In the genomic region with DNA sequence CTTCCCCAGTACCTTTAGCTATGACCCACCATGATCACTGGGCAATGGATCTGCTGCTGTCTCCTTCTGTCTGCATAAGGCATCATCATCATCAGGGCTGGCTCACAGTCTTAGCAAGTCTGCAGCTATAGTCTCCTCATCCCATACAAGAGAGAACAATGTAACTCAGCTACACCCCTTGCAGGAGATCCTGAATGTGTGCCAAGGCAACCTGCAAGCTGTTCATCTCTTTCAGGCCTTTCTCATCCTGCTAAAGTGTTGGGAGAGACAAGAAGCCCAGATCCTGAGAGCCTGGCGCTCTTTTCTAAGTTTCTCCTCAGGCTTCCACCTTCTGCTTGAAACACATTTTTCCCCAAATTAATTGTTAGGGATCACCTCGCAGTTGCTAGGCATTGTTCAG, we compare ENCODE assay signal across 17 mouse cellular contexts.
"Had no signal": no experiment of that assay in that cellular context is flagged by ENCODE, and none has a peak within 500 bp of the region (broad histone marks: within the 10 kb centered on the region; RNA-seq: fewer than 3 reads in every experiment).

No protein-coding gene starts in this region.

- H3K36me3 ChIP-seq: liver, embryonic 13.5 days; midbrain, embryonic 12.5 days; midbrain, embryonic 15.5 days; neural tube, embryonic 13.5 days; stomach, embryonic 15.5 days had no signal

- H3K27me3 ChIP-seq: liver, embryonic 13.5 days; midbrain, embryonic 12.5 days; midbrain, embryonic 15.5 days; neural tube, embryonic 13.5 days; stomach, embryonic 15.5 days had no signal

- H3K4me2 ChIP-seq: liver, embryonic 13.5 days; midbrain, embryonic 12.5 days; midbrain, embryonic 15.5 days; neural tube, embryonic 13.5 days; stomach, embryonic 15.5 days had no signal

- DNase-seq: kidney, postnatal 25 days; layer of hippocampus, adult 9-11 months; liver, embryonic 13.5 days; lung, adult 2 months; lung, postnatal 14 days; lung, postnatal 4 days; retina, postnatal 1 day; right cerebral cortex, postnatal 25 days; spleen, adult 18-20 months; thymus, postnatal 25 days had no signal

- ATAC-seq: midbrain, embryonic 15.5 days had no signal

- H3K4me1 ChIP-seq: liver, embryonic 13.5 days; midbrain, embryonic 12.5 days; midbrain, embryonic 15.5 days; neural tube, embryonic 13.5 days; stomach, embryonic 15.5 days had no signal

- H3K9ac ChIP-seq: liver, embryonic 13.5 days; midbrain, embryonic 12.5 days; midbrain, embryonic 15.5 days; neural tube, embryonic 13.5 days; stomach, embryonic 15.5 days had no signal

- H3K9me3 ChIP-seq: liver, embryonic 13.5 days; midbrain, embryonic 12.5 days; midbrain, embryonic 15.5 days; neural tube, embryonic 13.5 days; stomach, embryonic 15.5 days had no signal

- H3K27ac ChIP-seq: kidney, postnatal 0 days; layer of hippocampus, adult 2 months; liver, embryonic 13.5 days; midbrain, embryonic 12.5 days; midbrain, embryonic 15.5 days; neural tube, embryonic 13.5 days; stomach, embryonic 15.5 days had no signal

- H3K4me3 ChIP-seq: layer of hippocampus, adult 2 months; liver, embryonic 13.5 days; midbrain, embryonic 12.5 days; midbrain, embryonic 15.5 days; myocyte; neural tube, embryonic 13.5 days; stomach, embryonic 15.5 days had no signal
